Mouse (Mus musculus) retina, postnatal 1 day (tissue): ENCODE measurements around the gene Klf12.

ENCODE experiments used
- DNase-seq: peaks from one replicate; pipeline ENCODE4 v3.0.0-alpha.2; 2012

Klf12 gene

GRCm38 (mm10) chr14:100284119-100284860 lies at the start of gene Klf12:
Gene Klf12, minus strand, starts transcription at chr14:100284679.
- peak; percentile 90 for DNase-seq

GRCm38 (mm10) chr14:100333369-100333768 lies 48.9 kb upstream of the Klf12 start:
- no peak for DNase-seq

- no peak for DNase-seq
Observed at GRCm38 (mm10) chr14:100328602-100329276, 44.3 kb upstream of the Klf12 start.

- no peak for DNase-seq
Observed at GRCm38 (mm10) chr14:100324303-100324702, 39.8 kb upstream of the Klf12 start.

- no peak for DNase-seq
Observed at GRCm38 (mm10) chr14:100322012-100322411, 37.5 kb upstream of the Klf12 start.

GRCm38 (mm10) chr14:100316780-100317179 lies 32.3 kb upstream of the Klf12 start:
- no peak for DNase-seq

GRCm38 (mm10) chr14:100314099-100314498 lies 29.6 kb upstream of the Klf12 start:
- no peak for DNase-seq

GRCm38 (mm10) chr14:100300905-100301304 lies 16.4 kb upstream of the Klf12 start:
- DNase-seq = no peak

GRCm38 (mm10) chr14:100298892-100299291 lies 14.4 kb upstream of the Klf12 start:
- DNase-seq = no peak

- DNase-seq = peak; percentile 44
Observed at GRCm38 (mm10) chr14:100286586-100287241, 2.2 kb upstream of the Klf12 start.

- DNase-seq = peak; percentile 81
Observed at GRCm38 (mm10) chr14:100285656-100286585, 1.4 kb upstream of the Klf12 start.

- DNase-seq = peak; percentile 89
Observed at GRCm38 (mm10) chr14:100284861-100285655, 579 bp upstream of the Klf12 start.

GRCm38 (mm10) chr14:100283411-100284118 lies 914 bp downstream of the Klf12 start:
- peak; percentile 62 for DNase-seq

GRCm38 (mm10) chr14:100282651-100283050 lies 1.8 kb downstream of the Klf12 start:
- DNase-seq = peak; percentile 20

GRCm38 (mm10) chr14:100281734-100282133 lies 2.7 kb downstream of the Klf12 start:
- no peak for DNase-seq

- DNase-seq = no peak
Observed at GRCm38 (mm10) chr14:100274179-100274578, 10.3 kb downstream of the Klf12 start.

- no peak for DNase-seq
Observed at GRCm38 (mm10) chr14:100260531-100260930, 23.9 kb downstream of the Klf12 start.

- DNase-seq = no peak
Observed at GRCm38 (mm10) chr14:100243046-100243445, 41.4 kb downstream of the Klf12 start.

- no peak for DNase-seq
Observed at GRCm38 (mm10) chr14:100239874-100240273, 44.6 kb downstream of the Klf12 start.

- no peak for DNase-seq
Observed at GRCm38 (mm10) chr14:100236757-100237156, 47.7 kb downstream of the Klf12 start.

GRCm38 (mm10) chr14:100235746-100236145 lies 48.7 kb downstream of the Klf12 start:
- DNase-seq = no peak
